Mouse (Mus musculus): ENCODE measurements around the gene Fam3c. TPM values are rescaled to one million over a fixed set of nuclear protein-coding genes. Genes with fewer than 3 reads are reported as not detected.

Fam3c gene
- polyA plus RNA-seq (2021) = 62.1 TPM

DNA sequence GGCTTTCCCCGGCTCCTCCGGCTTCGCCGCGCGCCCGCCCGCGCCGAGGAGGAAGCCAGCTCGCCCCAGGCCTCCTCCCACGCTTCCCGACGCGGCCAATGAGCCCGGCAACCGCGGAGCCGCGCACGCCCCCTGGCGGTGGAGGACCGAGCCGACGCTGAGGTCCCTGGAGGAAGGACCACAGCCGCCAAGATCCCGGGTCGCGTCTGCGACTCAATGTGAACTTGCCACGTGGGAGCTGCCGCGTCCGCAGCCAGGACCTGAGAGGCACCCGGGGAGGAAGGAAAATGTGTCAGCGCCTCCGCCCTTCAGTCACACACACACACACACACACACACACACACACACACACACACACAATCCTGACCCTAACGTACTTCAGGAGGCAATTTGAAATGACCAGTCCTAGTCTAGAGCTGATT lies at the start of gene Fam3c:
Fam3c (minus strand) TSS at position 158 of the 422 bp plus-strand sequence.
- no peak for DNase-seq (ENCODE audit: low read depth, low spot score)
- ChIA-PET CTCF (interaction anchor here (0.6 to 3.9 kb wide), 12 partner anchors 9 to 234 kb away, joined by 3 to 21 read pairs (median 6); no protein-coding TSS in a partner anchor), POLR2A (interaction anchor here (0.6 kb wide), 1 partner anchor 95 kb away, joined by 4 read pairs; no protein-coding TSS in a partner anchor)
- in situ Hi-C loops (cut with MboI; ENCODE audit: low pct_unique_long_range_greater_than_20kb) = no loop called here
- no peaks in the 10 kb centered on the region for H3K27me3 ChIP-seq
- TF ChIP-seq CTCF (IDR thresholded peaks at IDR 0.05) = peak; percentile 100
- ATAC-seq = peak; percentile 98

- H3K27me3 ChIP-seq = no peaks in the 10 kb centered on the region
- in situ Hi-C loops (cut with MboI; ENCODE audit: low pct_unique_long_range_greater_than_20kb) = no loop called here
- no peak for TF ChIP-seq CTCF (IDR thresholded peaks at IDR 0.05)
- DNase-seq (ENCODE audit: low read depth, low spot score) (no peak), ATAC-seq (no peak)
- ChIA-PET POLR2A (interaction anchor here (1.1 kb wide), 1 partner anchor 110 kb away, joined by 4 read pairs; no protein-coding TSS in a partner anchor), CTCF (no interaction called here)
Measured at GRCm38 (mm10) chr6:22405021-22405420, 49.0 kb upstream of the Fam3c start.

DNA sequence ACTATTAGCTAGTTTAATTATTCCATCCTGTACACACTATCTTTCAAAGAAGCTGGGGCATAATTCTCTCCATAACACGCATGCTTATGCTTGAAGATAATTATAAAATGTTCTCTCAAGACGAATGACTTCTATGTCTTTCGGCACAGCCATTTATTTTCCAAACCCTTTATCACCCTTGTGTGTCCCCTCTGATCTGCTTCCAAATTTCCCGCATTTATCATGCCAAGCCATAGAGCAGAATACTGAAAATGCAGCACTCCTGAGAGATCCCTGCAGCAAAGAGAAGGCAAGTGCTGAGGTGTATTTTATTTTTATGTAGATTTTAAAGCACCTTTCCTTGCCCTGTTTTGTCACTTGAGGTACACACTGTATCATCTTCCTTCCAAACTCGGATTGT lies 47.7 kb upstream of the Fam3c start:
- no peaks in the 10 kb centered on the region for H3K27me3 ChIP-seq
- POLR2A ChIA-PET = no interaction called here
- no peak for TF ChIP-seq CTCF (IDR thresholded peaks at IDR 0.05)
- CTCF ChIA-PET = no interaction called here
- in situ Hi-C loops (cut with MboI; ENCODE audit: low pct_unique_long_range_greater_than_20kb) = no loop called here
- no peak for ATAC-seq
- DNase-seq (ENCODE audit: low read depth, low spot score) = no peak

- H3K27me3 ChIP-seq = no peaks in the 10 kb centered on the region
- DNase-seq (ENCODE audit: low read depth, low spot score) (no peak), ATAC-seq (no peak)
- in situ Hi-C loops (cut with MboI; ENCODE audit: low pct_unique_long_range_greater_than_20kb) = no loop called here
- ChIA-PET POLR2A (no interaction called here), CTCF (no interaction called here)
- TF ChIP-seq CTCF (IDR thresholded peaks at IDR 0.05) = no peak
Measured at GRCm38 (mm10) chr6:22403317-22403716, 47.3 kb upstream of the Fam3c start.

DNA sequence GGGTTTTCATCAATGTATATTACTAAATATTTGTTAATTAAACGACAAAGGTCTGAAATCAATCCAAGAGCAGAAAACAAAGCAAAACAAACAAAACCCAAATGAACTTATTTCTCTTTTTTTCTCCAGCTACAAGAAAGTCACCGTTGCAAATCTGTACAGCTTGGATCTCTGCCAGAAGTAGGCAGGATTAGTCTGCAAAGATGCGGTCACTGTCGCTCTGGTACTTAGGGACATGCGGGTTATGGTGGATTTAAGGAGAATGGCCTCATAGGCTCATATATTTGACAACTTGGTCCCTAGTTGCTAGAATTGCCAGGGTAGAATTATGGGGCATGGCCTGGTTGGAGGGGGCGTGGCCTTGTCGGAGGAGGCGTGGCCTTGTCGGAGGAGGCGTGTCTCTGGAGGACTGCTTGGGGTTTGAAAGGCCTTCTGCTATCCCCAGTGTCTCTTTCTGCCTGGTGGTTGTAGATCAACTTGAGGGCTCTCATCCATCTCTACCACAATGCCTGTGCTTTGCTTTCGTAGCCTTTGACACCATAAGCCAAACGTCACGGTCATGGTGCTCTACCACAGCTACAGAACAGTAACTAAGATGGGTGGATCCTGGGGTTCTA lies 46.6 kb upstream of the Fam3c start:
- DNase-seq (ENCODE audit: low read depth, low spot score) (no peak), ATAC-seq (no peak)
- no peaks in the 10 kb centered on the region for H3K27me3 ChIP-seq
- ChIA-PET POLR2A (no interaction called here), CTCF (no interaction called here)
- in situ Hi-C loops (cut with MboI; ENCODE audit: low pct_unique_long_range_greater_than_20kb) = no loop called here
- no peak for TF ChIP-seq CTCF (IDR thresholded peaks at IDR 0.05)

- CTCF ChIA-PET = no interaction called here
- DNase-seq (ENCODE audit: low read depth, low spot score) = no peak
- in situ Hi-C loops (cut with MboI; ENCODE audit: low pct_unique_long_range_greater_than_20kb) = no loop called here
- ATAC-seq = no peak
- H3K27me3 ChIP-seq = no peaks in the 10 kb centered on the region
- TF ChIP-seq CTCF (IDR thresholded peaks at IDR 0.05) = no peak
- POLR2A ChIA-PET = no interaction called here
Measured at GRCm38 (mm10) chr6:22402037-22402436, 46.0 kb upstream of the Fam3c start.

GRCm38 (mm10) chr6:22398079-22398774 lies 42.2 kb upstream of the Fam3c start:
- ChIA-PET POLR2A (no interaction called here), CTCF (interaction anchor here (1.3 kb wide), 1 partner anchor 13 kb away, joined by 3 read pairs; no protein-coding TSS in a partner anchor)
- no peaks in the 10 kb centered on the region for H3K27me3 ChIP-seq
- ATAC-seq (no peak), DNase-seq (ENCODE audit: low read depth, low spot score) (no peak)
- TF ChIP-seq CTCF (IDR thresholded peaks at IDR 0.05) = no peak
- in situ Hi-C loops (cut with MboI; ENCODE audit: low pct_unique_long_range_greater_than_20kb) = no loop called here

DNA sequence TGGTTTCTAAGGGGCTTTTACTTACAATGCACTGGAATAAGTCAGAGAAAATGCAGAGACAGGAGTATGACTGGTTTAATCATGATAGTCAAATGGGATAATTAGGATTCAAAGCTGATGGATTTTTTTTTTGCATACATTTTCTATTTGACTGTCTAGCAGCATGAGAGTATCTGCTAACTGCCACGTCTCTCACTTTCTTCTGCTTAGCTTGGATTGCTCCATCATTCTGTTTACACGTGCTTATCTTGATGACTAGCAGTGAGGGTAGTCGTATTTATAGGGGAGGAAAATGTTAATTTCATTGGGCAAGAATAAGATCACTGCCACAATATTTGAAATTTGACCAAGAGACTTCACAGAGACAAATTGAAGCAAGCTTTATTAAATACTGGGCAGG lies 39.2 kb upstream of the Fam3c start:
- POLR2A ChIA-PET = interaction anchor here (0.6 kb wide), 1 partner anchor 572 kb away, joined by 3 read pairs; no protein-coding TSS in a partner anchor
- no peak for TF ChIP-seq CTCF (IDR thresholded peaks at IDR 0.05)
- ATAC-seq = no peak
- in situ Hi-C loops (cut with MboI; ENCODE audit: low pct_unique_long_range_greater_than_20kb) = no loop called here
- CTCF ChIA-PET = no interaction called here
- no peak for DNase-seq (ENCODE audit: low read depth, low spot score)
- H3K27me3 ChIP-seq = no peaks in the 10 kb centered on the region

- DNase-seq (ENCODE audit: low read depth, low spot score) (no peak), ATAC-seq (no peak)
- TF ChIP-seq CTCF (IDR thresholded peaks at IDR 0.05) = no peak
- H3K27me3 ChIP-seq = no peaks in the 10 kb centered on the region
- POLR2A ChIA-PET = interaction anchor here (0.7 kb wide), 1 partner anchor 44 kb away, joined by 9 read pairs; no protein-coding TSS in a partner anchor
- CTCF ChIA-PET = no interaction called here
- in situ Hi-C loops (cut with MboI; ENCODE audit: low pct_unique_long_range_greater_than_20kb) = no loop called here
Measured at GRCm38 (mm10) chr6:22390654-22391365, 34.8 kb upstream of the Fam3c start.

DNA sequence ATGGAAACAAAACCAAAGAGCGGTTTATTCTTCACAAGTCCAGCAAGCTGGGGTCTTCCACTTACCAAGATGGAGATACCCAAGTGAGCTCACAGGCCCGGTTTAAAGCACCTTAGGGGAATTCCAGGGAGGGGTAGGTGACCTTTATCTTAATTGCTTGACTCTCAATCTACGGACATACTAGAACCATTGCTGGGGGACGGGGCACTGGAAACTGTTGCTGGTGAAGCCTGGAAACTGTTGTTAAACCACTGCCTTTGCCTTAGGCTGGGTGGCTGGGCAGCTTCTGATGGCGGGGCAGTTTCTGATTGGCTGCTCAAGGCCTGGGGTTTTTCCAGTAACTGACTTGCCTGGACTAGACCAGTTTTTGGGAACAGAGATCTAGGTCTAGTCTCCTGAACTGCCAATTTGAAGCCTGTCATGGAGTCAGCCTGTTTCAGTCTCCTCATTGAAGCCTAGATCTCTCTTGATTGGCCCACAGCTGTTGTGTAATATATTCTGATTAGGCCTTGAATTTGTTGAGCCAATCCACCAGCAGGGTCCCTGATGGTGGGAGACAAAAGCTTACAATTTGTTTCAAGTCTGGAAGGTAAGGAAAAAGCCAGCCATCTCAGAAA lies 29.3 kb upstream of the Fam3c start:
- ATAC-seq (no peak), DNase-seq (ENCODE audit: low read depth, low spot score) (no peak)
- TF ChIP-seq CTCF (IDR thresholded peaks at IDR 0.05) = no peak
- POLR2A ChIA-PET = interaction anchor here (0.6 kb wide), 1 partner anchor 99 kb away, joined by 6 read pairs; no protein-coding TSS in a partner anchor
- in situ Hi-C loops (cut with MboI; ENCODE audit: low pct_unique_long_range_greater_than_20kb) = no loop called here
- CTCF ChIA-PET = no interaction called here
- H3K27me3 ChIP-seq = no peaks in the 10 kb centered on the region
